Mouse (Mus musculus) lung, adult 2 months (tissue): Measurements from ENCODE around the gene Olfr575. TPM values are rescaled to one million over a fixed set of nuclear protein-coding genes. Genes with fewer than 3 reads are reported as not detected.

Experiments
- DNase-seq: peaks from one replicate; pipeline ENCODE4 v3.0.0; 2022
- H3K4me1 ChIP-seq: fragments of 200-500 bp; 2 replicates; pipeline ENCODE4 v1.6.1; 2011; ENCODE audit warnings: low read length; ENCODE audit not compliant: control insufficient read depth, insufficient read depth
- H3K4me3 ChIP-seq: fragments of 200-500 bp; replicated peaks from 2 replicates; pipeline ENCODE3; 2011; ENCODE audit warnings: low read depth, mild to moderate bottlenecking, control low read depth, low read length; ENCODE audit errors: extremely low read depth
- CTCF ChIP-seq: fragments of 200-500 bp; IDR thresholded peaks from 2 replicates; pipeline ENCODE4 v1.5.1; 2011; ENCODE audit warnings: mild to moderate bottlenecking, low read length, control low read depth; ENCODE audit not compliant: insufficient read depth
- POLR2A ChIP-seq: fragments of 200-500 bp; IDR thresholded peaks from 2 replicates; pipeline ENCODE4 v1.6.1; 2011; ENCODE audit warnings: low read depth, mild to moderate bottlenecking, control low read depth, low read length, borderline replicate concordance; ENCODE audit errors: extremely low read depth
- WGBS: fragments of 180-500 bp; shearing (Covaris S2); methylation state at CpG from one replicate; pipeline ENCODE4 v1.1.7; 2018; 5-methylcytosine and 5-hydroxymethylcytosine counted together
- polyA plus RNA-seq: library from polyadenylated mRNA; depleted of rRNA; stranded (reverse); fragments of >200 nt; gene quantifications from 2 replicates; pipeline ENCODE4 v1.2.3, GENCODE M21; 2012; rRNA removed

The Olfr575 gene
- polyA plus RNA-seq, 1 experiment = not detected

- Histone ChIP-seq H3K4me3 (no peak overlapping the region), H3K4me1 (no peaks in the 10 kb centered on the region)
- 47% methylated on average over 3 of the region's 3 CpGs for WGBS
- DNase-seq = no peak
- TF ChIP-seq CTCF = no peak
- no peak for TF ChIP-seq POLR2A
Observed at GRCm38 (mm10) chr7:102927105-102927504, 31.5 kb downstream of the Olfr575 start.

DNA sequence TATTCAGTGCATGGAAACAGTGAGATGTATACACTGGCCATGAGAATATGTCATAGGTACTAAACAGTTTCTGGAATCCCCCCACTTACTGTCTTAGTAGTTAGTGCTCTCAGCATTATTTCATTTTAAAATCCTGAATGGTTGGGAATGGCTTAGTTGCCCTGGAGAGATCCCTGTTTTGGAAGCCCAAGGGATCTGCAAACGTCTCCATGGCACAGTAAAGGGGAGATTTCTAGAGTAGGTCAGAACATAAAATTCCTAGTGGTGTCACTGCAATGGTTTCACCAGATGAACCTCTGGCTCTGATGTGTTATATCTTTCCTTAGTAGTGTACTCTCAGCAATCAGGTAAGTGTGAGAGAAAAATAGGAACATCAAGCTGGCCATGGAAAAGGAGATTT, 34.5 kb downstream of the Olfr575 start, which contains the start of gene Olfr572:
Gene Olfr572 (plus strand): TSS at position 301 of the 400 bp plus-strand sequence.
- no peak within 1 kb of the TSS for H3K4me3 ChIP-seq
- DNase-seq = no peak
- no peaks in the 10 kb centered on the region for H3K4me1 ChIP-seq
- WGBS = 56% methylated on average over 1 of the region's 1 CpGs
- TF ChIP-seq POLR2A = no peak
- no peak for TF ChIP-seq CTCF

DNA sequence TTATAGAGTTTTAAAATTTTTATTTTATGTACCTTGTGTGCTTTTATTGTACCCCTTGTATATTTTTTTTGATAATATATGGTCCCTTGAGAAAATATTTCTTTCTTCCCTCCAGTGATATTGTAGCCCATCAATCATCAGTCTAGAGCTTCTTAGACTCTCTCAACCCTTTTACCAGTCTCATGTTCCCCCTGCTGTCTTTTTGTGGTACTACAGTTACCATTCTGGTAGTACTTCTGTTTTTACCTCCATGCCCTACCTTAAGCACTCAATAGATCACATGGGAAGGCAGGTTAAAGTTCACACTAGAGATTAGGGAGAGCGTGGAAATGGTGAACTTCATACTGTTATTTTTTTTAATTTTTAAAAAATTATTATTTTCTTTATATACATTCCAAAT, 38.9 kb downstream of the Olfr575 start:
- WGBS = 5% methylated on average over 1 of the region's 1 CpGs
- H3K4me1 ChIP-seq = no peaks in the 10 kb centered on the region
- TF ChIP-seq CTCF = no peak
- no peak for TF ChIP-seq POLR2A
- DNase-seq = no peak
- no peak overlapping the region for H3K4me3 ChIP-seq

GRCm38 (mm10) chr7:102917032-102917875, 41.3 kb downstream of the Olfr575 start, which contains the start of gene Olfr571:
Olfr571 (minus strand) TSS chr7:102917536.
- no peak for DNase-seq
- 52% methylated on average over 4 of the region's 4 CpGs for whole genome bisulfite sequencing
- no peaks in the 10 kb centered on the region for H3K4me1 ChIP-seq
- no peak within 1 kb of the TSS for H3K4me3 ChIP-seq
- no peak for TF ChIP-seq POLR2A
- TF ChIP-seq CTCF = no peak

GRCm38 (mm10) chr7:102916405-102916804, 42.2 kb downstream of the Olfr575 start:
- no peak for DNase-seq
- Histone ChIP-seq H3K4me1 (no peaks in the 10 kb centered on the region), H3K4me3 (no peak overlapping the region)
- no peak for TF ChIP-seq CTCF
- TF ChIP-seq POLR2A = no peak
- 51% methylated on average over 5 of the region's 5 CpGs for WGBS

DNA sequence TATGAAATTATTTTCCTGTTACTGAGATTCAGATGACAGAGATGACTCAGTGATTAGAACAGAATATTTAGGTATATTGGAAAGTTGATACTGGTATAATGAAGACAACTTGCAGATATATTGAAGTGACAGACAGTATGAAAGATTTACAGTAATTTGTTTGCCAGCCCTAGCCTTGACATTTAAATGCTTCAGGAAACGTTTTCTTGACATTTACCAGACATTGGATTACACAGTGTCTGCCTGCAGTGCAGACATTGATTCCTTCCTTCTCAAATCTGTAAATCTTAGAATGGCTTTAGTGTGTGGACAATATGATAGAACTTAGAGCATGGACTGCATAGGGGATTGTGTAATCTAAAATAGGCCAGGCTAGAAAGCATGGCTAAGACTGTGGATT, 43.3 kb downstream of the Olfr575 start:
- Histone ChIP-seq H3K4me1 (no peaks in the 10 kb centered on the region), H3K4me3 (no peak overlapping the region)
- no peak for TF ChIP-seq POLR2A
- no peak for TF ChIP-seq CTCF
- DNase-seq = no peak
- WGBS = 22% methylated on average over 1 of the region's 1 CpGs

Other genes starting within 250 kb of the Olfr575 start
- gene Olfr33, start 239.7 kb downstream of the Olfr575 start, polyA plus RNA-seq = not detected in 2 replicates
- not detected in 2 replicates for gene Olfr559, start 231.3 kb downstream of the Olfr575 start, polyA plus RNA-seq
- gene Olfr560, start 199.4 kb downstream of the Olfr575 start, polyA plus RNA-seq = not detected in 2 replicates
- gene Olfr78, start 199.3 kb downstream of the Olfr575 start, polyA plus RNA-seq = 0.53 and 1.7 TPM in 2 replicates
- gene Olfr561, start 187.6 kb downstream of the Olfr575 start, polyA plus RNA-seq = 0.10 TPM in 1 of 2 replicates, not detected in the other
- gene Olfr564, start 155.3 kb downstream of the Olfr575 start, polyA plus RNA-seq = not detected in 2 replicates
- not detected in 2 replicates for gene Olfr566, start 100.0 kb downstream of the Olfr575 start, polyA plus RNA-seq
- gene Olfr568, start 81.7 kb downstream of the Olfr575 start, polyA plus RNA-seq = not detected in 2 replicates
- gene Olfr569, start 67.9 kb downstream of the Olfr575 start, polyA plus RNA-seq = not detected in 2 replicates
- not detected in 2 replicates for gene Olfr570, start 64.2 kb downstream of the Olfr575 start, polyA plus RNA-seq
- not detected in 2 replicates for gene Olfr571, start 41.2 kb downstream of the Olfr575 start, polyA plus RNA-seq
- gene Olfr572, start 34.4 kb downstream of the Olfr575 start, polyA plus RNA-seq = not detected in 2 replicates
- gene Olfr573-ps1, start 16.2 kb downstream of the Olfr575 start, polyA plus RNA-seq = not detected in 2 replicates
- gene Olfr574, start 10.3 kb downstream of the Olfr575 start, polyA plus RNA-seq = not detected in 2 replicates
- gene Olfr576, start 3.9 kb upstream of the Olfr575 start, polyA plus RNA-seq = not detected in 2 replicates
- not detected in 2 replicates for gene Olfr577, start 17.2 kb upstream of the Olfr575 start, polyA plus RNA-seq
- gene Olfr578, start 30.5 kb upstream of the Olfr575 start, polyA plus RNA-seq = not detected in 2 replicates
- not detected in 2 replicates for gene Olfr582, start 79.2 kb upstream of the Olfr575 start, polyA plus RNA-seq
- not detected in 2 replicates for gene Olfr583, start 92.5 kb upstream of the Olfr575 start, polyA plus RNA-seq
- not detected in 2 replicates for gene Olfr584, start 123.1 kb upstream of the Olfr575 start, polyA plus RNA-seq
- not detected in 2 replicates for gene Olfr585, start 138.9 kb upstream of the Olfr575 start, polyA plus RNA-seq
- gene Olfr586, start 166.9 kb upstream of the Olfr575 start, polyA plus RNA-seq = not detected in 2 replicates
- gene Olfr588-ps1, start 182.1 kb upstream of the Olfr575 start, polyA plus RNA-seq = not detected in 2 replicates
- not detected in 2 replicates for gene Olfr589, start 197.6 kb upstream of the Olfr575 start, polyA plus RNA-seq
- gene Olfr591, start 219.6 kb upstream of the Olfr575 start, polyA plus RNA-seq = not detected in 2 replicates
- not detected in 2 replicates for gene Olfr592, start 226.0 kb upstream of the Olfr575 start, polyA plus RNA-seq